Mouse (Mus musculus): ENCODE measurements around the gene Olfr1097. TPM values are rescaled to one million over a fixed set of nuclear protein-coding genes. Genes with fewer than 3 reads are reported as not detected.

Olfr1097 gene
- total RNA-seq (2012; rRNA removed) (not detected in 2 replicates), total RNA-seq (2014; rRNA removed) (not detected in 2 replicates), polyA plus RNA-seq (2012; ENCODE audit: insufficient read length, low read depth) (not detected in 2 replicates)

- TF ChIP-seq USF2 (conservative IDR thresholded peaks at IDR 0.05; ENCODE audit: low read depth, low read length): no peak
- TF ChIP-seq POLR2AphosphoS2 (IDR thresholded peaks at IDR 0.05; ENCODE audit: low read depth, low read length): no peak
- no peak for TF ChIP-seq IRF4 (IDR thresholded peaks at IDR 0.05; ENCODE audit: low read depth, low read length)
- in situ Hi-C loops (cut with MboI; ENCODE audit: low pct_ligation_motif_present, low pct_unique_long_range_greater_than_20kb, low sequenced_read_pairs) (no loop called here), dilution Hi-C loops (cut with MboI; ENCODE audit: extremely low pct_ligation_motif_present, extremely low pct_unique_long_range_greater_than_20kb, low sequenced_read_pairs) (no loop called here)
- no peak within 1 kb of the TSS for H3K4me3 ChIP-seq (replicated peaks in 1 of 3; ENCODE audit: low read depth in 2 of 3, low read length in 2 of 3, poor library complexity in 1 of 3)
- no peak within 1 kb of the TSS for H3K9ac ChIP-seq (ENCODE audit: insufficient read depth, low read depth)
- no peaks in the 10 kb centered on the region for H3K36me3 ChIP-seq (replicated peaks in 1 of 2; ENCODE audit: control insufficient read depth in 1 of 2, insufficient read depth in 1 of 2, low read length in 1 of 2)
- no peak within 1 kb of the TSS for H3K4me2 ChIP-seq (ENCODE audit: insufficient read depth, low read depth, poor library complexity, severe bottlenecking)
- no peak within 1 kb of the TSS for H3K27ac ChIP-seq (ENCODE audit: insufficient read depth, low read depth)
- DNase-seq (ENCODE audit: extremely low read depth): no peak
- no peaks in the 10 kb centered on the region for H3K27me3 ChIP-seq (replicated peaks)
- peaks cover 8% of the 10 kb centered on the region for H3K9me3 ChIP-seq (replicated peaks; ENCODE audit: low read length)
- no peaks in the 10 kb centered on the region for H3K4me1 ChIP-seq (ENCODE audit: control insufficient read depth in 1 of 2, insufficient read depth in 2 of 2)
- no peaks in the 10 kb centered on the region for H3K79me2 ChIP-seq (replicated peaks; ENCODE audit: control insufficient read depth, extremely low read depth, insufficient read depth, poor library complexity, severe bottlenecking)
These were observed at the start of gene Olfr1097 for GRCm38 (mm10) chr2:86892116-86892515. TSS of gene Olfr1097 (minus strand) at chr2:86892216.

- H3K9me3 ChIP-seq (replicated peaks; ENCODE audit: low read length): peaks cover 9% of the 10 kb centered on the region
- no peak overlapping the region for H3K9ac ChIP-seq (ENCODE audit: insufficient read depth, low read depth)
- TF ChIP-seq SMC3 (IDR thresholded peaks at IDR 0.05; ENCODE audit: low read depth, low read length) (no peak), JUND (conservative IDR thresholded peaks at IDR 0.05; ENCODE audit: low read depth, low read length) (no peak)
- no peak for DNase-seq (ENCODE audit: extremely low read depth)
- no peak overlapping the region for H3K4me2 ChIP-seq (ENCODE audit: insufficient read depth, low read depth, poor library complexity, severe bottlenecking)
- no peaks in the 10 kb centered on the region for H3K27me3 ChIP-seq (replicated peaks)
- no peaks in the 10 kb centered on the region for H3K4me1 ChIP-seq (ENCODE audit: control insufficient read depth in 1 of 2, insufficient read depth in 2 of 2)
- H3K27ac ChIP-seq (ENCODE audit: insufficient read depth, low read depth): no peak overlapping the region
- in situ Hi-C loops (cut with MboI; ENCODE audit: low pct_ligation_motif_present, low pct_unique_long_range_greater_than_20kb, low sequenced_read_pairs): no loop called here
- H3K36me3 ChIP-seq (replicated peaks in 1 of 2; ENCODE audit: control insufficient read depth in 1 of 2, insufficient read depth in 1 of 2, low read length in 1 of 2): no peaks in the 10 kb centered on the region
- H3K79me2 ChIP-seq (replicated peaks; ENCODE audit: control insufficient read depth, extremely low read depth, insufficient read depth, poor library complexity, severe bottlenecking): no peaks in the 10 kb centered on the region
- dilution Hi-C loops (cut with MboI; ENCODE audit: extremely low pct_ligation_motif_present, extremely low pct_unique_long_range_greater_than_20kb, low sequenced_read_pairs): no loop called here
- no peak overlapping the region for H3K4me3 ChIP-seq (replicated peaks in 1 of 3; ENCODE audit: low read depth in 2 of 3, low read length in 2 of 3, poor library complexity in 1 of 3)
These were observed 34.5 kb upstream of the Olfr1097 start for GRCm38 (mm10) chr2:86926557-86926956.

GRCm38 (mm10) chr2:86924445-86924844, 32.4 kb upstream of the Olfr1097 start, which contains the start of gene Olfr1098:
TSS of gene Olfr1098 (minus strand) at chr2:86924545.
- no peak for TF ChIP-seq USF1 (IDR thresholded peaks at IDR 0.05; ENCODE audit: low read depth, low read length)
- no peak for TF ChIP-seq SIN3A (IDR thresholded peaks at IDR 0.05; ENCODE audit: low read length)
- no peak for TF ChIP-seq RCOR1 (conservative IDR thresholded peaks at IDR 0.05; ENCODE audit: low read depth, low read length)
- no peak for TF ChIP-seq TBP (conservative IDR thresholded peaks at IDR 0.05; ENCODE audit: low read depth, low read length)
- no peak for TF ChIP-seq JUND (conservative IDR thresholded peaks at IDR 0.05; ENCODE audit: low read depth, low read length)
- H3K4me2 ChIP-seq (ENCODE audit: insufficient read depth, low read depth, poor library complexity, severe bottlenecking): no peak within 1 kb of the TSS
- H3K9me3 ChIP-seq (replicated peaks; ENCODE audit: low read length): peaks cover 4% of the 10 kb centered on the region
- no peak for DNase-seq (ENCODE audit: extremely low read depth)
- H3K9ac ChIP-seq (ENCODE audit: insufficient read depth, low read depth): no peak within 1 kb of the TSS
- no peaks in the 10 kb centered on the region for H3K27me3 ChIP-seq (replicated peaks)
- H3K4me3 ChIP-seq (replicated peaks in 1 of 3; ENCODE audit: low read depth in 2 of 3, low read length in 2 of 3, poor library complexity in 1 of 3): no peak within 1 kb of the TSS
- no peaks in the 10 kb centered on the region for H3K4me1 ChIP-seq (ENCODE audit: control insufficient read depth in 1 of 2, insufficient read depth in 2 of 2)
- in situ Hi-C loops (cut with MboI; ENCODE audit: low pct_ligation_motif_present, low pct_unique_long_range_greater_than_20kb, low sequenced_read_pairs) (no loop called here), dilution Hi-C loops (cut with MboI; ENCODE audit: extremely low pct_ligation_motif_present, extremely low pct_unique_long_range_greater_than_20kb, low sequenced_read_pairs) (no loop called here)
- no peaks in the 10 kb centered on the region for H3K79me2 ChIP-seq (replicated peaks; ENCODE audit: control insufficient read depth, extremely low read depth, insufficient read depth, poor library complexity, severe bottlenecking)
- no peak within 1 kb of the TSS for H3K27ac ChIP-seq (ENCODE audit: insufficient read depth, low read depth)
- no peaks in the 10 kb centered on the region for H3K36me3 ChIP-seq (replicated peaks in 1 of 2; ENCODE audit: control insufficient read depth in 1 of 2, insufficient read depth in 1 of 2, low read length in 1 of 2)

Measured in CH12.LX (cell line).